Mouse (Mus musculus) embryonic stem cell, embryonic (primary cell): ENCODE data around the gene Tmem169.

Experiments used
- CTCF ChIA-PET, 4 experiments: fragments of 300-600 bp in 2 of 4; fragments of 350-600 bp in 2 of 4; sonication (Branson Sonifier 250); formaldehyde crosslinking; loops; one replicate each; lab custom pipeline; 2022; ENCODE audit warnings: inconsistent platforms in 2 of 4; lab: Charles Lee
- POLR2A ChIA-PET, 4 experiments: fragments of 300-600 bp in 2 of 4; fragments of 350-600 bp in 2 of 4; sonication (Branson Sonifier 250); formaldehyde crosslinking; loops; one replicate each; lab custom pipeline; 2022; ENCODE audit warnings: antibody characterized with exemption in 4 of 4, inconsistent platforms in 1 of 4; lab: Charles Lee

The Tmem169 gene

GRCm38 (mm10) chr1:72255854-72256175 is 28.4 kb upstream of the Tmem169 start:
- ChIA-PET CTCF (interaction anchor here in 1 of 4 experiments (1.2 kb wide), 1 partner anchor 23 kb away, joined by 4 read pairs; no protein-coding TSS in a partner anchor), POLR2A (interaction anchor here (0.6 to 67.4 kb wide), 76 partner anchors 8 to 617 kb away, joined by 3 to 4494 read pairs (median 8); partner anchors contain the start of genes Pecr (in 4 of the 4), Tmem169 (in 4 of the 4), Xrcc5 (in 3 of the 4) and Mreg (in 1 of the 4))

- CTCF ChIA-PET = interaction anchor here in 2 of 4 experiments (0.6 kb wide), 2 partner anchors 11 to 464 kb away, joined by 3 to 6 read pairs; no protein-coding TSS in a partner anchor
- POLR2A ChIA-PET = interaction anchor here (0.5 to 67.4 kb wide), 55 partner anchors 8 to 617 kb away, joined by 3 to 4494 read pairs (median 13); partner anchors contain the start of genes Pecr (in 3 of the 4), Tmem169 (in 3 of the 4), Xrcc5 (in 3 of the 4) and Mreg (in 2 of the 4)
Measured at GRCm38 (mm10) chr1:72256381-72257256, 27.6 kb upstream of the Tmem169 start.

GRCm38 (mm10) chr1:72263099-72263498 is 21.1 kb upstream of the Tmem169 start:
- POLR2A ChIA-PET = interaction anchor here in 3 of 4 experiments (0.7 to 6.7 kb wide), 14 partner anchors 7 to 46 kb away, joined by 3 to 79 read pairs (median 4); partner anchors contain the start of genes Pecr (in 1 of the 3) and Tmem169 (in 1 of the 3)
- CTCF ChIA-PET = no interaction called here

GRCm38 (mm10) chr1:72278085-72278484 is 6.1 kb upstream of the Tmem169 start:
- POLR2A ChIA-PET = interaction anchor here in 3 of 4 experiments (0.9 to 3.2 kb wide), 14 partner anchors 9 to 528 kb away, joined by 3 to 23 read pairs (median 4); no protein-coding TSS in a partner anchor
- CTCF ChIA-PET = interaction anchor here in 1 of 4 experiments (0.6 kb wide), 1 partner anchor 25 kb away, joined by 4 read pairs; no protein-coding TSS in a partner anchor

- ChIA-PET CTCF (no interaction called here), POLR2A (interaction anchor here in 3 of 4 experiments (0.6 to 4.1 kb wide), 9 partner anchors 21 to 50 kb away, joined by 3 to 27 read pairs (median 16); no protein-coding TSS in a partner anchor)
Measured at GRCm38 (mm10) chr1:72282604-72283003, 1.6 kb upstream of the Tmem169 start.

- CTCF ChIA-PET = interaction anchor here (0.6 to 2.1 kb wide), 6 partner anchors 29 to 171 kb away, joined by 3 to 9 read pairs (median 4); no protein-coding TSS in a partner anchor
- POLR2A ChIA-PET = interaction anchor here (0.6 to 5.8 kb wide), 65 partner anchors 9 to 572 kb away, joined by 3 to 78 read pairs (median 5); partner anchors contain the start of genes Xrcc5 (in 3 of the 4), Mreg (in 1 of the 4), Rpl37a (in 1 of the 4) and Smarcal1 (in 1 of the 4)
Measured at GRCm38 (mm10) chr1:72284539-72284938, 370 bp downstream of the Tmem169 start.

GRCm38 (mm10) chr1:72286904-72287303 is 2.7 kb downstream of the Tmem169 start:
- CTCF ChIA-PET = interaction anchor here in 1 of 4 experiments (0.5 kb wide), 1 partner anchor 428 kb away, joined by 5 read pairs; no protein-coding TSS in a partner anchor

GRCm38 (mm10) chr1:72287893-72288292 is 3.7 kb downstream of the Tmem169 start:
- ChIA-PET CTCF (interaction anchor here in 2 of 4 experiments (0.5 to 1.0 kb wide), 2 partner anchors 16 to 139 kb away, joined by 4 to 6 read pairs; no protein-coding TSS in a partner anchor), POLR2A (interaction anchor here (0.7 to 5.8 kb wide), 8 partner anchors 11 to 44 kb away, joined by 3 to 78 read pairs (median 4); partner anchors contain the start of gene Xrcc5 (in 1 of the 4))

More at GRCm38 (mm10) chr1:72286904-72287303, 2.7 kb downstream of the Tmem169 start:
- POLR2A ChIA-PET = interaction anchor here (0.5 to 5.8 kb wide), 12 partner anchors 10 to 105 kb away, joined by 3 to 78 read pairs (median 4); no protein-coding TSS in a partner anchor

GRCm38 (mm10) chr1:72288527-72289150 is 4.5 kb downstream of the Tmem169 start:
- ChIA-PET CTCF (interaction anchor here in 1 of 4 experiments (1.0 kb wide), 1 partner anchor 15 kb away, joined by 4 read pairs; no protein-coding TSS in a partner anchor), POLR2A (interaction anchor here in 2 of 4 experiments (1.3 to 5.8 kb wide), 3 partner anchors 16 to 32 kb away, joined by 3 to 78 read pairs (median 3); no protein-coding TSS in a partner anchor)

- CTCF ChIA-PET = no interaction called here
- POLR2A ChIA-PET = interaction anchor here in 3 of 4 experiments (0.8 to 1.9 kb wide), 4 partner anchors 17 to 36 kb away, joined by 4 to 10 read pairs (median 6); partner anchors contain the start of gene Xrcc5 (in 1 of the 3)
Measured at GRCm38 (mm10) chr1:72290896-72291295, 6.7 kb downstream of the Tmem169 start.

- POLR2A ChIA-PET = interaction anchor here in 1 of 4 experiments (1.2 to 1.9 kb wide), 2 partner anchors 16 to 47 kb away, joined by 3 to 7 read pairs; partner anchors contain the start of gene Xrcc5
- CTCF ChIA-PET = no interaction called here
Measured at GRCm38 (mm10) chr1:72291421-72291820, 7.3 kb downstream of the Tmem169 start.

GRCm38 (mm10) chr1:72291925-72292324 is 7.8 kb downstream of the Tmem169 start:
- POLR2A ChIA-PET = interaction anchor here in 2 of 4 experiments (0.5 to 1.2 kb wide), 3 partner anchors 14 to 48 kb away, joined by 3 to 4 read pairs (median 3); no protein-coding TSS in a partner anchor
- CTCF ChIA-PET = no interaction called here

- ChIA-PET POLR2A (interaction anchor here in 3 of 4 experiments (0.7 to 1.9 kb wide), 9 partner anchors 9 to 69 kb away, joined by 3 to 11 read pairs (median 3); partner anchors contain the start of genes Pecr (in 1 of the 3) and Tmem169 (in 1 of the 3)), CTCF (no interaction called here)
Measured at GRCm38 (mm10) chr1:72293869-72294663, 9.9 kb downstream of the Tmem169 start.

- ChIA-PET CTCF (no interaction called here), POLR2A (interaction anchor here in 3 of 4 experiments (0.6 to 1.9 kb wide), 5 partner anchors 11 to 69 kb away, joined by 3 to 11 read pairs (median 3); partner anchors contain the start of genes Xrcc5 (in 2 of the 3), Pecr (in 1 of the 3) and Tmem169 (in 1 of the 3))
Measured at GRCm38 (mm10) chr1:72295746-72296145, 11.6 kb downstream of the Tmem169 start.

- POLR2A ChIA-PET = interaction anchor here in 3 of 4 experiments (0.9 to 1.9 kb wide), 3 partner anchors 11 to 76 kb away, joined by 3 to 7 read pairs (median 4); no protein-coding TSS in a partner anchor
- CTCF ChIA-PET = no interaction called here
Measured at GRCm38 (mm10) chr1:72301845-72302244, 17.7 kb downstream of the Tmem169 start.

- POLR2A ChIA-PET = interaction anchor here (0.6 to 6.7 kb wide), 24 partner anchors 11 to 1719 kb away, joined by 3 to 59 read pairs (median 6); partner anchors contain the start of genes Pecr (in 2 of the 4) and Tmem169 (in 2 of the 4)
- CTCF ChIA-PET = interaction anchor here in 3 of 4 experiments (0.6 to 0.7 kb wide), 5 partner anchors 57 to 1093 kb away, joined by 3 to 7 read pairs (median 3); no protein-coding TSS in a partner anchor
Measured at GRCm38 (mm10) chr1:72306241-72306640, 22.1 kb downstream of the Tmem169 start.
